Mouse (Mus musculus): ENCODE measurements at regions not wholly inside any gene's neighbourhood (a gene's known extent, or its start where the extent isn't known, plus 50 kb on each side); places are given as distances from the start of the nearest gene placed in this dataset.
A peak's percentile ranks its signal among the peaks of the same experiment; 100 is the strongest.

- Histone ChIP-seq H3K9me3 (ENCODE audit: low read length) (no peaks in the 10 kb centered on the region), H3K4me1 (ENCODE audit: insufficient read depth, low read length) (0 out of 2 replicates have a peak, but pooled peaks cover 3% of the 10 kb centered on the region), H3K27ac (no peak overlapping the region), H3K4me3 (ENCODE audit: low read length) (no peak overlapping the region), H3K4me2 (ENCODE audit: low read depth, low read length) (no peak overlapping the region), H3K36me3 (ENCODE audit: insufficient read depth, low read length) (no peaks in the 10 kb centered on the region), H3K27me3 (ENCODE audit: insufficient read depth, low read length) (no peaks in the 10 kb centered on the region), H3K9ac (replicated peaks; ENCODE audit: low read length) (no peak overlapping the region)
- 60% methylated on average over 4 of the region's 4 CpGs for WGBS
- TF ChIP-seq CTCF (IDR thresholded peaks at IDR 0.05; ENCODE audit: low read depth): no peak
- DNase-seq (ENCODE audit: low spot score): peak; percentile 26
- ATAC-seq: no peak
Measured at GRCm38 (mm10) chr2:75352564-75352963, 306.5 kb upstream of the Hnrnpa3 start.

GRCm38 (mm10) chr2:75356691-75357375, 302.2 kb upstream of the Hnrnpa3 start:
- Histone ChIP-seq H3K4me3 (ENCODE audit: low read length) (no peak overlapping the region), H3K27me3 (ENCODE audit: insufficient read depth, low read length) (no peaks in the 10 kb centered on the region), H3K36me3 (ENCODE audit: insufficient read depth, low read length) (no peaks in the 10 kb centered on the region), H3K9ac (replicated peaks; ENCODE audit: low read length) (no peak overlapping the region), H3K27ac (no peak overlapping the region), H3K9me3 (ENCODE audit: low read length) (no peaks in the 10 kb centered on the region), H3K4me2 (ENCODE audit: low read depth, low read length) (no peak overlapping the region), H3K4me1 (ENCODE audit: insufficient read depth, low read length) (no peaks in the 10 kb centered on the region)
- no peak for ATAC-seq
- TF ChIP-seq CTCF (IDR thresholded peaks at IDR 0.05; ENCODE audit: low read depth): no peak
- WGBS: 80% methylated on average over 8 of the region's 8 CpGs
- DNase-seq (ENCODE audit: low spot score): no peak

DNA sequence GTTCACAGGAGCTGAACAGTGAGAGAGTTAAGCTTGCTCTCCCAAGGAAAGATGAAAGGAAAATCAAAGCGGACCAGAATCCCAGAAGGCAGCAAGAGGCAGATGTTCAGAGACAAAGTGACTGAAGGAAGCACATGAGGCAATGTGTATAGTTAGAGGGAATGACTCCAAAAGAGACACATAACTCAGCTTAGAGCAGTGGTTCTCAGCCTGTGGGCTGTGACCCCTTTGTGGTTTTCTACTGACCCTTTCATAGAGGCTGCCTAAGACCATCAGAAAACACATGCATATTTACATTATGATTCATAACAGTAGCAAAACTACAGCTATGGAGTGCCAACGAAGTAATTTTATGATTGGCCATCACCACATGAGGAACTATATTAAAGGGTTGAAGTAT, 301.5 kb upstream of the Hnrnpa3 start:
- Histone ChIP-seq H3K27me3 (ENCODE audit: insufficient read depth, low read length) (no peaks in the 10 kb centered on the region), H3K4me3 (ENCODE audit: low read length) (no peak overlapping the region), H3K9me3 (ENCODE audit: low read length) (no peaks in the 10 kb centered on the region), H3K4me1 (ENCODE audit: insufficient read depth, low read length) (no peaks in the 10 kb centered on the region), H3K9ac (replicated peaks; ENCODE audit: low read length) (no peak overlapping the region), H3K4me2 (ENCODE audit: low read depth, low read length) (no peak overlapping the region), H3K36me3 (ENCODE audit: insufficient read depth, low read length) (no peaks in the 10 kb centered on the region), H3K27ac (no peak overlapping the region)
- ATAC-seq: no peak
- no peak for TF ChIP-seq CTCF (IDR thresholded peaks at IDR 0.05; ENCODE audit: low read depth)
- WGBS: 72% methylated on average over 2 of the region's 2 CpGs
- no peak for DNase-seq (ENCODE audit: low spot score)

DNA sequence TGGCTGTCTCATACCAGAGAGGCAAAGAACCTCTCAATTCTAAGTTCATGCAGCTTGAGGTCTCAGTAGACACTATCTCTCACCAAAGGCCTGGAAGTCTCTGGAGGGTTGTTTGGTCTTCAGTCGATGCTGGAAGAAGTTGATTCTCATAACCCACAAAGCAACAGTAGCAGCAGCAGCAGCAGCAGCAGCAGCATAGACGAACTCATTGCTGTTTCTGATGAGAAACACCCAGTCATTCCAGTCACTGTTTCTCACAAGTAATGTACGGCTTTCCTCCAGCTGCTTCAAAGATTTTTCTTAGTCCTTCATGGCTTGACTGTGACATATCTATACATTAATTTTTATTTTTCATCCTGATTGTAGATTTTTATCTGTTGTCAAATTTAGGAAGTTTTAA, 298.1 kb upstream of the Hnrnpa3 start:
- TF ChIP-seq CTCF (IDR thresholded peaks at IDR 0.05; ENCODE audit: low read depth): no peak
- no peak for ATAC-seq
- WGBS: 89% methylated on average over 3 of the region's 3 CpGs

GRCm38 (mm10) chr2:75376666-75377065, 282.4 kb upstream of the Hnrnpa3 start:
- TF ChIP-seq CTCF (IDR thresholded peaks at IDR 0.05; ENCODE audit: low read depth): no peak
- Histone ChIP-seq H3K27ac (no peak overlapping the region), H3K9ac (replicated peaks; ENCODE audit: low read length) (no peak overlapping the region), H3K36me3 (ENCODE audit: insufficient read depth, low read length) (no peaks in the 10 kb centered on the region), H3K9me3 (ENCODE audit: low read length) (no peaks in the 10 kb centered on the region), H3K4me3 (ENCODE audit: low read length) (no peak overlapping the region), H3K4me1 (ENCODE audit: insufficient read depth, low read length) (no peaks in the 10 kb centered on the region; the same call in 1 of the 2 replicates), H3K4me2 (ENCODE audit: low read depth, low read length) (no peak overlapping the region), H3K27me3 (ENCODE audit: insufficient read depth, low read length) (no peaks in the 10 kb centered on the region)
- 74% methylated on average over 5 of the region's 5 CpGs for whole genome bisulfite sequencing
- no peak for DNase-seq (ENCODE audit: low spot score)
- ATAC-seq: no peak

More for the DNA sequence above, 298.1 kb upstream of the Hnrnpa3 start:
- H3K9ac ChIP-seq (replicated peaks; ENCODE audit: low read length): no peak overlapping the region
- no peak overlapping the region for H3K27ac ChIP-seq
- H3K4me2 ChIP-seq (ENCODE audit: low read depth, low read length): no peak overlapping the region
- H3K4me3 ChIP-seq (ENCODE audit: low read length): no peak overlapping the region
- H3K9me3 ChIP-seq (ENCODE audit: low read length): no peaks in the 10 kb centered on the region
- no peak for DNase-seq (ENCODE audit: low spot score)
- no peaks in the 10 kb centered on the region for H3K27me3 ChIP-seq (ENCODE audit: insufficient read depth, low read length)
- no peaks in the 10 kb centered on the region for H3K36me3 ChIP-seq (ENCODE audit: insufficient read depth, low read length)
- H3K4me1 ChIP-seq (ENCODE audit: insufficient read depth, low read length): no peaks in the 10 kb centered on the region

DNA sequence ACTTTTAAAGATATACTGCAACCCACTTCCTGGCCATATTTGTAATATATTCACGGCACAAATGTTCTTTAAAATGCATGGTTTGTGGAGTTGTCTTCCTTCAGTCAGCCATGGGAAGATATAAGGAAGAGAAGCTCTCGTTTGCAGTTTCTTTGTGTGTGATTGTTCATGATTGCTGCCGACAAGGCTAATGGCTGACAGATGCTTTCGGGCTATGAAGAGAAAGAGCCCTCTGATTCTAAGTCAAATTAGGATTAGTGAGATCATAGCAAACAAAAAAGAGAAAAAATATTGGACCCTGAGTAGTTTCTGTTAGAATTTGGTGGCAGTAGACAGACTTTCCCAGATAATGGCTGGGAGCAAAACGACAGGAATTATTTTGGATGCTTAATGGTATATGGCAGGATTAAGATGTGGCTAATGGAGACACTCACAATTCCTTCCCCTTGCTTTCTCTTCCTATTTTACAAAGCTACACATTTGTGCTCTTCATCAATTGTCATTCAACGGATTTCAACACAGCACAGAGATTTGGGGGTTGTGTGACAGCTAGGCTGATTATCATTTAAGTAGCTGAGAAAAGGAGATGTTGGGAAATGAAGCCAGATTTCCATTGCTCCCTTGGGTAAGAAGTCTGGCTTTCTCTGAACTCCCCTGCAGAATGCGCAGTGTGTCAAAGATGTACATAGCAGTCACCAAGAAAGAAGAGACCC, 273.4 kb upstream of the Hnrnpa3 start:
- H3K9ac ChIP-seq (replicated peaks; ENCODE audit: low read length): no peak overlapping the region
- DNase-seq (ENCODE audit: low spot score) (no peak), ATAC-seq (no peak)
- H3K4me2 ChIP-seq (ENCODE audit: low read depth, low read length): no peak overlapping the region
- no peak overlapping the region for H3K4me3 ChIP-seq (ENCODE audit: low read length)
- 60% methylated on average over 7 of the region's 7 CpGs for WGBS
- no peaks in the 10 kb centered on the region for H3K4me1 ChIP-seq (ENCODE audit: insufficient read depth, low read length)
- H3K27ac ChIP-seq: no peak overlapping the region
- no peaks in the 10 kb centered on the region for H3K36me3 ChIP-seq (ENCODE audit: insufficient read depth, low read length)
- H3K9me3 ChIP-seq (ENCODE audit: low read length): no peaks in the 10 kb centered on the region
- no peaks in the 10 kb centered on the region for H3K27me3 ChIP-seq (ENCODE audit: insufficient read depth, low read length)
- TF ChIP-seq CTCF (IDR thresholded peaks at IDR 0.05; ENCODE audit: low read depth): no peak

- H3K36me3 ChIP-seq (ENCODE audit: insufficient read depth, low read length): no peaks in the 10 kb centered on the region
- TF ChIP-seq CTCF (IDR thresholded peaks at IDR 0.05; ENCODE audit: low read depth): no peak
- H3K27me3 ChIP-seq (ENCODE audit: insufficient read depth, low read length): no peaks in the 10 kb centered on the region
- H3K27ac ChIP-seq: no peak overlapping the region
- no peak overlapping the region for H3K4me2 ChIP-seq (ENCODE audit: low read depth, low read length)
- H3K4me3 ChIP-seq (ENCODE audit: low read length): no peak overlapping the region
- ATAC-seq (no peak), DNase-seq (ENCODE audit: low spot score) (no peak)
- H3K9ac ChIP-seq (replicated peaks; ENCODE audit: low read length): no peak overlapping the region
- WGBS: 94% methylated on average over 3 of the region's 3 CpGs
- H3K9me3 ChIP-seq (ENCODE audit: low read length): no peaks in the 10 kb centered on the region
- no peaks in the 10 kb centered on the region for H3K4me1 ChIP-seq (ENCODE audit: insufficient read depth, low read length)
Measured at GRCm38 (mm10) chr2:75386636-75387035, 272.4 kb upstream of the Hnrnpa3 start.

All from hindbrain, postnatal 0 days (tissue).